Mouse (Mus musculus): ENCODE results near the gene Pnma1. TPM values are rescaled to one million over a fixed set of nuclear protein-coding genes. Genes with fewer than 3 reads are reported as not detected.

The Pnma1 gene
- total and polyA plus RNA-seq, 3 experiments = 0.13 to 0.30 TPM; not detected in 1

GRCm38 (mm10) chr12:84125892-84126291 lies 22.4 kb downstream of the Pnma1 start:
- Histone ChIP-seq H3K79me2 (replicated peaks; ENCODE audit: control insufficient read depth, extremely low read depth, insufficient read depth, poor library complexity, severe bottlenecking) (no peaks in the 10 kb centered on the region), H3K27ac (ENCODE audit: insufficient read depth, low read depth) (no peak overlapping the region), H3K4me3 (replicated peaks in 1 of 3; ENCODE audit: low read depth in 2 of 3, low read length in 2 of 3, poor library complexity in 1 of 3) (no peak overlapping the region), H3K4me2 (ENCODE audit: insufficient read depth, low read depth, poor library complexity, severe bottlenecking) (no peak overlapping the region), H3K4me1 (ENCODE audit: control insufficient read depth in 1 of 2, insufficient read depth in 2 of 2) (peaks cover 0 to 15% of the 10 kb centered on the region in 2 experiments; a peak in 2 of 4 replicates), H3K27me3 (replicated peaks) (no peaks in the 10 kb centered on the region), H3K36me3 (replicated peaks in 1 of 2; ENCODE audit: control insufficient read depth in 1 of 2, insufficient read depth in 1 of 2, low read length in 1 of 2) (peaks cover 3 to 30% of the 10 kb centered on the region in 2 experiments), H3K9ac (ENCODE audit: insufficient read depth, low read depth) (no peak overlapping the region), H3K9me3 (replicated peaks; ENCODE audit: low read length) (no peaks in the 10 kb centered on the region)
- dilution Hi-C loops (cut with MboI; ENCODE audit: extremely low pct_ligation_motif_present, extremely low pct_unique_long_range_greater_than_20kb, low sequenced_read_pairs) = no loop called here
- no peak for TF ChIP-seq CHD1 (IDR thresholded peaks at IDR 0.05; ENCODE audit: low read depth, low read length)
- no peak for TF ChIP-seq NRF1 (IDR thresholded peaks at IDR 0.05; ENCODE audit: low read depth, low read length)
- TF ChIP-seq MAZ (IDR thresholded peaks at IDR 0.05; ENCODE audit: low read depth, low read length) = no peak
- no peak for TF ChIP-seq ZNF384 (IDR thresholded peaks at IDR 0.05; ENCODE audit: low read depth, low read length)
- TF ChIP-seq E2F4 (IDR thresholded peaks at IDR 0.05; ENCODE audit: insufficient replicate concordance, low read depth, low read length) = no peak
- no peak for TF ChIP-seq ELF1 (IDR thresholded peaks at IDR 0.05; ENCODE audit: low read depth, low read length)
- TF ChIP-seq POLR2A (IDR thresholded peaks at IDR 0.05; ENCODE audit: low read depth, low read length) = no peak
- no peak for TF ChIP-seq POLR2AphosphoS2 (IDR thresholded peaks at IDR 0.05; ENCODE audit: low read depth, low read length)
- no peak for TF ChIP-seq ETS1 (conservative IDR thresholded peaks at IDR 0.05; ENCODE audit: low read depth, low read length)
- TF ChIP-seq KAT2A (IDR thresholded peaks at IDR 0.05; ENCODE audit: insufficient replicate concordance, low read length) = no peak
- no peak for TF ChIP-seq GABPA (IDR thresholded peaks at IDR 0.05; ENCODE audit: insufficient replicate concordance, low read depth, low read length)
- no peak for TF ChIP-seq IRF4 (IDR thresholded peaks at IDR 0.05; ENCODE audit: low read depth, low read length)
- TF ChIP-seq PAX5 (IDR thresholded peaks at IDR 0.05; ENCODE audit: low read length) = no peak
- TF ChIP-seq ZC3H11A (IDR thresholded peaks at IDR 0.05; ENCODE audit: low read depth, low read length) = no peak
- DNase-seq (ENCODE audit: extremely low read depth) = no peak
- in situ Hi-C loops (cut with MboI; ENCODE audit: low pct_ligation_motif_present, low pct_unique_long_range_greater_than_20kb, low sequenced_read_pairs) = no loop called here

- no peak overlapping the region for H3K27ac ChIP-seq (ENCODE audit: insufficient read depth, low read depth)
- no peak overlapping the region for H3K4me2 ChIP-seq (ENCODE audit: insufficient read depth, low read depth, poor library complexity, severe bottlenecking)
- no peaks in the 10 kb centered on the region for H3K27me3 ChIP-seq (replicated peaks)
- no peak overlapping the region for H3K9ac ChIP-seq (ENCODE audit: insufficient read depth, low read depth)
- dilution Hi-C loops (cut with MboI; ENCODE audit: extremely low pct_ligation_motif_present, extremely low pct_unique_long_range_greater_than_20kb, low sequenced_read_pairs) = no loop called here
- peaks cover 5 to 8% of the 10 kb centered on the region in 2 experiments for H3K4me1 ChIP-seq (ENCODE audit: control insufficient read depth in 1 of 2, insufficient read depth in 2 of 2)
- H3K36me3 ChIP-seq (replicated peaks in 1 of 2; ENCODE audit: control insufficient read depth in 1 of 2, insufficient read depth in 1 of 2, low read length in 1 of 2) = peaks cover 0 to 6% of the 10 kb centered on the region in 2 experiments
- H3K4me3 ChIP-seq (replicated peaks in 1 of 3; ENCODE audit: low read depth in 2 of 3, low read length in 2 of 3, poor library complexity in 1 of 3) = no peak overlapping the region
- DNase-seq (ENCODE audit: extremely low read depth) = no peak
- H3K79me2 ChIP-seq (replicated peaks; ENCODE audit: control insufficient read depth, extremely low read depth, insufficient read depth, poor library complexity, severe bottlenecking) = no peaks in the 10 kb centered on the region
- H3K9me3 ChIP-seq (replicated peaks; ENCODE audit: low read length) = no peaks in the 10 kb centered on the region
- in situ Hi-C loops (cut with MboI; ENCODE audit: low pct_ligation_motif_present, low pct_unique_long_range_greater_than_20kb, low sequenced_read_pairs) = no loop called here
- TF ChIP-seq E2F4 (IDR thresholded peaks at IDR 0.05; ENCODE audit: insufficient replicate concordance, low read depth, low read length) = no peak
- no peak for TF ChIP-seq CHD2 (IDR thresholded peaks at IDR 0.05; ENCODE audit: low read length)
- no peak for TF ChIP-seq ZNF384 (IDR thresholded peaks at IDR 0.05; ENCODE audit: low read depth, low read length)
- TF ChIP-seq JUND (conservative IDR thresholded peaks at IDR 0.05; ENCODE audit: low read depth, low read length) = no peak
- no peak for TF ChIP-seq RCOR1 (conservative IDR thresholded peaks at IDR 0.05; ENCODE audit: low read depth, low read length)
- no peak for TF ChIP-seq MAFK (IDR thresholded peaks at IDR 0.05; ENCODE audit: insufficient replicate concordance, low read length)
- no peak for TF ChIP-seq POLR2A (IDR thresholded peaks at IDR 0.05; ENCODE audit: low read depth, low read length)
These were observed 28.7 kb downstream of the Pnma1 start for GRCm38 (mm10) chr12:84119584-84119983.

Measured in CH12.LX (cell line).